Mouse (Mus musculus) CH12.LX (cell line): ENCODE results near the gene Pstk. TPM values are rescaled to one million over a fixed set of nuclear protein-coding genes. Genes with fewer than 3 reads are reported as not detected.

Experiments used
- DNase-seq: peaks from one replicate; pipeline ENCODE4 v3.0.0-alpha.2; 2013; ENCODE audit errors: extremely low read depth
- H3K27ac ChIP-seq: 2 replicates; pipeline ENCODE4 v1.5.1; 2012; ENCODE audit warnings: low read depth, mild to moderate bottlenecking, control low read depth, moderate library complexity; ENCODE audit not compliant: insufficient read depth
- H3K27me3 ChIP-seq: replicated peaks from 2 replicates; pipeline ENCODE3; 2012; ENCODE audit warnings: inconsistent platforms
- H3K36me3 ChIP-seq, 2 experiments: replicated peaks in 1 of 2; 2 replicates each; pipeline versions ENCODE3 to v1.6.1; 2012; ENCODE audit warnings: inconsistent platforms in 1 of 2, low read length in 1 of 2, mild to moderate bottlenecking in 1 of 2, mixed read lengths in 1 of 2, moderate library complexity in 1 of 2; ENCODE audit not compliant: control insufficient read depth in 1 of 2, insufficient read depth in 1 of 2
- H3K4me1 ChIP-seq, 2 experiments: 2 replicates each; pipeline ENCODE4 v1.6.1; 2012; ENCODE audit warnings: inconsistent platforms in 1 of 2, moderate library complexity in 1 of 2; ENCODE audit not compliant: insufficient read depth in 2 of 2, control insufficient read depth in 1 of 2
- H3K4me2 ChIP-seq: 2 replicates; pipeline ENCODE4 v1.6.1; 2012; ENCODE audit warnings: low read depth, mild to moderate bottlenecking, control low read depth; ENCODE audit not compliant: poor library complexity, insufficient read depth, severe bottlenecking
- H3K4me3 ChIP-seq, 3 experiments: fragments of 150-350 bp in 1 of 3; sonication (generic) in 1 of 3; replicated peaks in 1 of 3; 2 replicates each; pipeline versions ENCODE3 to v1.5.1; 2011 to 2012; ENCODE audit warnings: low read depth in 2 of 3, low read length in 2 of 3, mild to moderate bottlenecking in 2 of 3, moderate library complexity in 2 of 3, control low read depth in 1 of 3, improper control_type of control experiment in 1 of 3, inconsistent platforms in 1 of 3, mixed read lengths in 1 of 3; ENCODE audit not compliant: poor library complexity in 1 of 3
- H3K79me2 ChIP-seq: replicated peaks from 2 replicates; pipeline ENCODE4 v1.6.1; 2012; ENCODE audit warnings: mild to moderate bottlenecking, moderate library complexity; ENCODE audit not compliant: control insufficient read depth, poor library complexity, insufficient read depth, severe bottlenecking; ENCODE audit errors: extremely low read depth
- H3K9ac ChIP-seq: 2 replicates; pipeline ENCODE4 v1.6.1; 2012; ENCODE audit warnings: low read depth, mild to moderate bottlenecking, control low read depth, moderate library complexity; ENCODE audit not compliant: insufficient read depth
- H3K9me3 ChIP-seq: replicated peaks from 2 replicates; pipeline ENCODE3; 2012; ENCODE audit warnings: low read length, inconsistent platforms, mixed read lengths
- BHLHE40 ChIP-seq: IDR thresholded peaks from 2 replicates; pipeline ENCODE4 v1.6.1; 2011; ENCODE audit warnings: mild to moderate bottlenecking, low read depth, low read length, improper control_type of control experiment
- CHD1 ChIP-seq: IDR thresholded peaks from 2 replicates; pipeline ENCODE4 v1.6.1; 2012; ENCODE audit warnings: low read depth, low read length, improper control_type of control experiment, inconsistent platforms
- ELF1 ChIP-seq: IDR thresholded peaks from 2 replicates; pipeline ENCODE4 v1.6.1; 2014; ENCODE audit warnings: low read depth, mild to moderate bottlenecking, inconsistent platforms, low read length, improper control_type of control experiment
- EP300 ChIP-seq: IDR thresholded peaks from 2 replicates; pipeline ENCODE4 v1.6.1; 2011; ENCODE audit warnings: low read length, improper control_type of control experiment
- IRF4 ChIP-seq: IDR thresholded peaks from 2 replicates; pipeline ENCODE4 v1.6.1; 2014; ENCODE audit warnings: low read depth, mild to moderate bottlenecking, inconsistent platforms, low read length, improper control_type of control experiment
- JUN ChIP-seq: IDR thresholded peaks from 2 replicates; pipeline ENCODE4 v1.6.1; 2011; ENCODE audit warnings: low read depth, mild to moderate bottlenecking, low read length, improper control_type of control experiment, moderate library complexity; ENCODE audit not compliant: insufficient read depth
- JUND ChIP-seq: conservative IDR thresholded peaks from 2 replicates; pipeline ENCODE4 v1.6.1; 2011; ENCODE audit warnings: low read depth, low read length, improper control_type of control experiment
- KAT2A ChIP-seq: IDR thresholded peaks from 2 replicates; pipeline ENCODE4 v1.6.1; 2012; ENCODE audit warnings: low read length, improper control_type of control experiment, inconsistent platforms; ENCODE audit not compliant: insufficient replicate concordance
- MAFK ChIP-seq: IDR thresholded peaks from 2 replicates; pipeline ENCODE4 v1.6.1; 2011; ENCODE audit warnings: low read length, improper control_type of control experiment; ENCODE audit not compliant: insufficient replicate concordance
- MAX ChIP-seq: IDR thresholded peaks from 2 replicates; pipeline ENCODE4 v1.6.1; 2011; ENCODE audit warnings: low read length, improper control_type of control experiment
- MAZ ChIP-seq: IDR thresholded peaks from 2 replicates; pipeline ENCODE4 v1.6.1; 2012; ENCODE audit warnings: low read depth, mild to moderate bottlenecking, inconsistent platforms, low read length, improper control_type of control experiment, moderate library complexity
- MEF2A ChIP-seq: IDR thresholded peaks from 2 replicates; pipeline ENCODE4 v1.6.1; 2014; ENCODE audit warnings: low read depth, mild to moderate bottlenecking, inconsistent platforms, low read length, improper control_type of control experiment, borderline replicate concordance
- MXI1 ChIP-seq: IDR thresholded peaks from 2 replicates; pipeline ENCODE4 v1.6.1; 2011; ENCODE audit warnings: mild to moderate bottlenecking, low read depth, low read length, improper control_type of control experiment
- MYC ChIP-seq: IDR thresholded peaks from 2 replicates; pipeline ENCODE4 v1.6.1; 2011; ENCODE audit warnings: low read depth, mild to moderate bottlenecking, improper control_type of control experiment, low read length
- NRF1 ChIP-seq: IDR thresholded peaks from 2 replicates; pipeline ENCODE4 v1.6.1; 2014; ENCODE audit warnings: low read depth, mild to moderate bottlenecking, inconsistent platforms, low read length, improper control_type of control experiment, moderate library complexity
- PAX5 ChIP-seq: IDR thresholded peaks from 2 replicates; pipeline ENCODE4 v1.6.1; 2012; ENCODE audit warnings: low read length, inconsistent platforms, mixed read lengths
- POLR2A ChIP-seq: IDR thresholded peaks from 2 replicates; pipeline ENCODE4 v1.6.1; 2011; ENCODE audit warnings: low read depth, mild to moderate bottlenecking, improper control_type of control experiment, low read length
- POLR2AphosphoS2 ChIP-seq: IDR thresholded peaks from 2 replicates; pipeline ENCODE4 v1.6.1; 2011; ENCODE audit warnings: low read depth, low read length, improper control_type of control experiment
- RAD21 ChIP-seq: IDR thresholded peaks from 2 replicates; pipeline ENCODE4 v1.6.1; 2011; ENCODE audit warnings: low read depth, mild to moderate bottlenecking, low read length, improper control_type of control experiment, moderate library complexity
- SMC3 ChIP-seq: IDR thresholded peaks from 2 replicates; pipeline ENCODE4 v1.6.1; 2011; ENCODE audit warnings: low read depth, low read length, improper control_type of control experiment
- TBP ChIP-seq: conservative IDR thresholded peaks from 2 replicates; pipeline ENCODE4 v1.6.1; 2011; ENCODE audit warnings: low read depth, low read length, improper control_type of control experiment
- UBTF ChIP-seq: IDR thresholded peaks from 2 replicates; pipeline ENCODE4 v1.6.1; 2012; ENCODE audit warnings: low read depth, mild to moderate bottlenecking, inconsistent platforms, low read length, improper control_type of control experiment, moderate library complexity
- USF2 ChIP-seq: conservative IDR thresholded peaks from 2 replicates; pipeline ENCODE4 v1.6.1; 2011; ENCODE audit warnings: low read depth, low read length, improper control_type of control experiment
- ZC3H11A ChIP-seq: IDR thresholded peaks from 2 replicates; pipeline ENCODE4 v1.6.1; 2012; ENCODE audit warnings: low read depth, mild to moderate bottlenecking, inconsistent platforms, low read length, improper control_type of control experiment
- ZKSCAN1 ChIP-seq: IDR thresholded peaks from 2 replicates; pipeline ENCODE4 v1.6.1; 2012; ENCODE audit warnings: low read depth, inconsistent platforms, low read length, improper control_type of control experiment, borderline replicate concordance
- dilution Hi-C: fragments of 300-500 bp; cut with MboI; formaldehyde crosslinking; loops from 2 replicates; pipeline ENCODE4 v1.14.3; 2020; ENCODE audit warnings: low sequenced_read_pairs; ENCODE audit not compliant: extremely low pct_unique_long_range_greater_than_20kb, extremely low pct_ligation_motif_present
- in situ Hi-C: fragments of 300-500 bp; cut with MboI; formaldehyde crosslinking; loops from 3 replicates; pipeline ENCODE4 v1.14.3; 2019; ENCODE audit warnings: low sequenced_read_pairs, low pct_ligation_motif_present, low pct_unique_long_range_greater_than_20kb, mixed read lengths
- polyA plus RNA-seq: library from polyadenylated mRNA; unstranded; fragments of >175 nt; gene quantifications from 2 replicates; pipeline ENCODE4 v1.2.1, GENCODE M21; 2012; ENCODE audit warnings: low read depth; ENCODE audit not compliant: insufficient read length
- total RNA-seq, 2 experiments: library from RNA; depleted of rRNA; stranded (reverse); fragments of 300-350 nt in 1 of 2; fragments of >200 nt in 1 of 2; gene quantifications; 2 replicates each; pipeline ENCODE4 v1.2.3; 2012 to 2014

The Pstk gene
- total and polyA plus RNA-seq, 3 experiments, result 21.9 to 42.3 (median 29.1) TPM

DNA sequence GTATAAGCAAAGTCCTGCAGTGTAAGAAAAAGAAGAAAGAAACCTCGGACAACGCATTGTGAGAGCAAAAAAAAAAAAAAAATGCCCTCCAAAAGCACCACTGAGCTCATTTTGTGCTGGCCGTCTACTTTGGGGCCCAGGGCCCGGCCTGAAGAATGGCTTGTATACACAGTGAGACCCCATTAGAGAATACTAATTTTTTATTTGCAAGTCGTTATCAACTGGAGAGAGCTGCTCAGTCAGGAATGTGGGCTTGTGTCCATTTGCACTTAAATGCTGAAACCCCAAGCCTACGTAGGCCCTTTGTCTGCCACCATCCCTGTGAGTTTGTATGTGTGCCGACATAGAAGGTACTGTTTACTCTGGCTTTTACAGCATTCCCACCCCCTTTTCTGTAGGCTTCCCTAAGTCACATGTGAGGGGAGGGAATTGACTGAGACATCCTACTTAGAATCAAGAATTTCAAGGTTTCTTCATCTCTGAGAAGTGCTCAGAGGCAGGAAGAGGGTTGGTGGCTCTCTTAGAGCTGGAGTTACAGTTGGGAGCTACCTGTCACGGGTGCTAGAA, 33.4 kb upstream of the Pstk start:
- no peaks in the 10 kb centered on the region for H3K9me3 ChIP-seq
- H3K27ac ChIP-seq, result no peak overlapping the region
- no peak overlapping the region for H3K9ac ChIP-seq
- peaks cover 29 to 57% of the 10 kb centered on the region in 2 experiments for H3K36me3 ChIP-seq
- no peaks in the 10 kb centered on the region for H3K27me3 ChIP-seq
- no peak for DNase-seq
- H3K79me2 ChIP-seq, result no peaks in the 10 kb centered on the region
- dilution Hi-C loops, result no loop called here
- no peak overlapping the region for H3K4me3 ChIP-seq
- no peaks in the 10 kb centered on the region for H3K4me1 ChIP-seq
- in situ Hi-C loops, result no loop called here
- no peak overlapping the region for H3K4me2 ChIP-seq
- no peak for TF ChIP-seq BHLHE40
- TF ChIP-seq TBP, result no peak
- no peak for TF ChIP-seq MYC
- no peak for TF ChIP-seq JUN
- TF ChIP-seq IRF4, result no peak
- no peak for TF ChIP-seq POLR2AphosphoS2
- no peak for TF ChIP-seq MEF2A
- no peak for TF ChIP-seq SMC3
- TF ChIP-seq NRF1, result no peak
- no peak for TF ChIP-seq MXI1
- no peak for TF ChIP-seq MAZ
- no peak for TF ChIP-seq ELF1
- no peak for TF ChIP-seq ZC3H11A
- no peak for TF ChIP-seq USF2
- no peak for TF ChIP-seq JUND
- no peak for TF ChIP-seq ZKSCAN1
- TF ChIP-seq POLR2A, result no peak

DNA sequence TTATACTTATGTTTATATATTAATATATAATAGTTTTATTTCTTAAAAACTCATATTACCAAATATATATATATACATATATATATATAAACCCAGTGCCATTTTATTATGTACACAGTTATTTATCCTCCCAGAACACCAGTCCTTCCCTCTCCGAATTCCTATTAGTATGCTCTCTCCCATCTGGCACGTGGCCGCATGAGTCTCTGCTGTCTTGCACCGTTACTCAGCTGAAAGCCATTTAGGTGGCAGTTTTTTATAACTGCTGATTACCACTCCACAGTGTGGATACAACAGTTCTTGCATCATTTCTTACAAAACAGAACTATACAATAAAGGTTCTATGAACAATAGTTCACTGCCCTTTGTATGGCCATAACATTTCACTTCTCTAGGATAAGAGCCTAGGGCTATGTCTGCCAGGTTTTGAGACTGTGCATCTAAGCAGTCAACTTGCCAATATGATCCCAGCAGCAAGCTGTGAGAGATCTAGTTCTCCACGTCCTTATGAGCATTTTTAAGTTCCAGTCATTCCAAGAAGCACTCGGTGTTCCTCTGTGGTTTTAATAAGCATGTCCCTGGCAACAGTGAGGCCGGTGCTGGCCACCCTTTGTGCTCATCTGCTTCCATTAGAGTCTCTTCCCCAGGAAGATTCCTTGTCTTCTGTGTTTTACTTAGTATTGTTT, 24.9 kb upstream of the Pstk start:
- dilution Hi-C loops (no loop called here), in situ Hi-C loops (no loop called here)
- Histone ChIP-seq H3K79me2 (no peaks in the 10 kb centered on the region), H3K9me3 (no peaks in the 10 kb centered on the region), H3K4me2 (no peak overlapping the region), H3K9ac (no peak overlapping the region), H3K36me3 (peaks cover 36 to 87% of the 10 kb centered on the region in 2 experiments), H3K4me1 (no peaks in the 10 kb centered on the region), H3K27ac (no peak overlapping the region), H3K4me3 (no peak overlapping the region), H3K27me3 (no peaks in the 10 kb centered on the region)
- TF ChIP-seq MAX (no peak), UBTF (no peak), MAFK (no peak), PAX5 (no peak), USF2 (no peak), CHD1 (no peak), JUND (no peak), EP300 (no peak), KAT2A (no peak), NRF1 (no peak), RAD21 (no peak)
- no peak for DNase-seq
